Mouse (Mus musculus): ENCODE results near the gene Zfp93. TPM values are rescaled to one million over a fixed set of nuclear protein-coding genes. Genes with fewer than 3 reads are reported as not detected.

Gene Zfp93
- polyA plus RNA-seq, 1 experiment from 2014 or later, result 1.2 TPM

- Histone ChIP-seq H3K9me3 (ENCODE audit: low read length) (no peaks in the 10 kb centered on the region), H3K27me3 (ENCODE audit: insufficient read depth, low read length) (0 out of 2 replicates have a peak, but pooled peaks cover 4% of the 10 kb centered on the region), H3K4me2 (ENCODE audit: low read depth, low read length) (no peak overlapping the region), H3K27ac (ENCODE audit: low read depth) (no peak overlapping the region), H3K9ac (replicated peaks) (no peak overlapping the region), H3K4me3 (ENCODE audit: low read depth, low read length) (no peak overlapping the region), H3K4me1 (ENCODE audit: insufficient read depth) (peaks cover 15% of the 10 kb centered on the region), H3K36me3 (replicated peaks; ENCODE audit: insufficient read depth, low read length) (no peaks in the 10 kb centered on the region)
- ATAC-seq (no peak), DNase-seq (no peak)
- TF ChIP-seq CTCF (IDR thresholded peaks at IDR 0.05; ENCODE audit: low read depth), result no peak
- no peak for TF ChIP-seq EP300 (IDR thresholded peaks at IDR 0.05; ENCODE audit: low read depth)
- 90% methylated on average over 15 of the region's 15 CpGs for WGBS (ENCODE audit: insufficient replicate concordance)
Measured at GRCm38 (mm10) chr7:24297361-24298095, 27.3 kb downstream of the Zfp93 start.

- 6% methylated on average over 12 of the region's 12 CpGs for WGBS (ENCODE audit: insufficient replicate concordance)
- Histone ChIP-seq H3K4me3 (ENCODE audit: low read depth, low read length) (peak overlapping the region; percentile 79), H3K4me2 (ENCODE audit: low read depth, low read length) (peak overlapping the region; percentile 98), H3K4me1 (ENCODE audit: insufficient read depth) (peaks cover 15% of the 10 kb centered on the region), H3K27me3 (ENCODE audit: insufficient read depth, low read length) (0 out of 2 replicates have a peak, but pooled peaks cover 4% of the 10 kb centered on the region), H3K9ac (replicated peaks) (peak overlapping the region; percentile 74), H3K9me3 (ENCODE audit: low read length) (no peaks in the 10 kb centered on the region), H3K27ac (ENCODE audit: low read depth) (peak overlapping the region; percentile 55; the same call in 1 of the 2 replicates), H3K36me3 (replicated peaks; ENCODE audit: insufficient read depth, low read length) (no peaks in the 10 kb centered on the region)
- no peak for TF ChIP-seq EP300 (IDR thresholded peaks at IDR 0.05; ENCODE audit: low read depth)
- no peak for TF ChIP-seq CTCF (IDR thresholded peaks at IDR 0.05; ENCODE audit: low read depth)
- ATAC-seq (no peak), DNase-seq (no peak)
Measured at GRCm38 (mm10) chr7:24298635-24298972, 28.4 kb downstream of the Zfp93 start.

GRCm38 (mm10) chr7:24298973-24299708 is 28.9 kb downstream of the Zfp93 start:
- peaks cover 15% of the 10 kb centered on the region for H3K4me1 ChIP-seq (ENCODE audit: insufficient read depth)
- WGBS (ENCODE audit: insufficient replicate concordance), result under 1% methylated on average over 41 of the region's 47 CpGs
- H3K9me3 ChIP-seq (ENCODE audit: low read length), result no peaks in the 10 kb centered on the region
- peak; percentile 90 for ATAC-seq
- H3K27me3 ChIP-seq (ENCODE audit: insufficient read depth, low read length), result 0 out of 2 replicates have a peak, but pooled peaks cover 4% of the 10 kb centered on the region
- H3K4me2 ChIP-seq (ENCODE audit: low read depth, low read length), result peak overlapping the region; percentile 98
- peak overlapping the region; percentile 55 for H3K27ac ChIP-seq (ENCODE audit: low read depth)
- H3K9ac ChIP-seq (replicated peaks), result peak overlapping the region; percentile 74
- DNase-seq, result peak; percentile 75
- TF ChIP-seq CTCF (IDR thresholded peaks at IDR 0.05; ENCODE audit: low read depth) (peak; percentile 49), EP300 (IDR thresholded peaks at IDR 0.05; ENCODE audit: low read depth) (no peak)
- peak overlapping the region; percentile 79 for H3K4me3 ChIP-seq (ENCODE audit: low read depth, low read length)
- H3K36me3 ChIP-seq (replicated peaks; ENCODE audit: insufficient read depth, low read length), result no peaks in the 10 kb centered on the region

- H3K27ac ChIP-seq (ENCODE audit: low read depth), result no peak overlapping the region
- ATAC-seq (peak; percentile 21; the same call in 1 of the 2 replicates), DNase-seq (no peak)
- TF ChIP-seq CTCF (IDR thresholded peaks at IDR 0.05; ENCODE audit: low read depth) (no peak), EP300 (IDR thresholded peaks at IDR 0.05; ENCODE audit: low read depth) (no peak)
- peak overlapping the region; percentile 98 for H3K4me2 ChIP-seq (ENCODE audit: low read depth, low read length)
- peaks cover 15% of the 10 kb centered on the region for H3K4me1 ChIP-seq (ENCODE audit: insufficient read depth)
- no peaks in the 10 kb centered on the region for H3K9me3 ChIP-seq (ENCODE audit: low read length)
- no peaks in the 10 kb centered on the region for H3K36me3 ChIP-seq (replicated peaks; ENCODE audit: insufficient read depth, low read length)
- H3K4me3 ChIP-seq (ENCODE audit: low read depth, low read length), result peak overlapping the region; percentile 79
- H3K27me3 ChIP-seq (ENCODE audit: insufficient read depth, low read length), result 0 out of 2 replicates have a peak, but pooled peaks cover 4% of the 10 kb centered on the region
- WGBS (ENCODE audit: insufficient replicate concordance), result 4% methylated on average over 18 of the region's 18 CpGs
- H3K9ac ChIP-seq (replicated peaks), result peak overlapping the region; percentile 3; the same call in 1 of the 2 replicates
Measured at GRCm38 (mm10) chr7:24299823-24300481, 29.7 kb downstream of the Zfp93 start.

GRCm38 (mm10) chr7:24300771-24301282 is 30.6 kb downstream of the Zfp93 start, which contains the start of gene Zfp61:
Zfp61 (minus strand) TSS chr7:24301232.
- peak within 1 kb of the TSS; percentile 18; the same call in 1 of the 2 replicates for H3K9ac ChIP-seq (replicated peaks)
- peak within 1 kb of the TSS; percentile 79 for H3K4me3 ChIP-seq (ENCODE audit: low read depth, low read length)
- H3K9me3 ChIP-seq (ENCODE audit: low read length), result no peaks in the 10 kb centered on the region
- peak; percentile 48; the same call in 1 of the 2 replicates for ATAC-seq
- H3K36me3 ChIP-seq (replicated peaks; ENCODE audit: insufficient read depth, low read length), result no peaks in the 10 kb centered on the region
- peaks cover 15% of the 10 kb centered on the region for H3K4me1 ChIP-seq (ENCODE audit: insufficient read depth)
- 4% methylated on average over 13 of the region's 13 CpGs for WGBS (ENCODE audit: insufficient replicate concordance)
- H3K27me3 ChIP-seq (ENCODE audit: insufficient read depth, low read length), result 0 out of 2 replicates have a peak, but pooled peaks cover 4% of the 10 kb centered on the region
- no peak within 1 kb of the TSS for H3K27ac ChIP-seq (ENCODE audit: low read depth)
- TF ChIP-seq EP300 (IDR thresholded peaks at IDR 0.05; ENCODE audit: low read depth), result no peak
- TF ChIP-seq CTCF (IDR thresholded peaks at IDR 0.05; ENCODE audit: low read depth), result no peak
- DNase-seq, result peak; percentile 73
- H3K4me2 ChIP-seq (ENCODE audit: low read depth, low read length), result peak within 1 kb of the TSS; percentile 98
